Mouse (Mus musculus) limb, embryonic 11.5 days (tissue): ENCODE measurements at regions not wholly inside any gene's neighbourhood (a gene's known extent, or its start where the extent isn't known, plus 50 kb on each side); places are given as distances from the start of the nearest gene placed in this dataset.

Experiments
- ATAC-seq: fragments of 200-750 bp; cut with Nextera tagmentation; 2 replicates; pipeline ENCODE4 v1.8.0; 2017; ENCODE audit warnings: low read depth; ENCODE audit not compliant: insufficient number of reproducible peaks, low FRiP score, low TSS enrichment
- DNase-seq: peaks from one replicate; pipeline ENCODE4 v3.0.0-alpha.2; 2015; ENCODE audit warnings: low spot score
- H3K27ac ChIP-seq: fragments of 300-500 bp; sonication (generic); replicated peaks from 2 replicates; pipeline ENCODE4 v1.5.1; 2014; ENCODE audit warnings: low read depth, mild to moderate bottlenecking, low read length
- H3K27me3 ChIP-seq: fragments of 300-500 bp; sonication (generic); 2 replicates; pipeline ENCODE4 v1.6.1; 2014; ENCODE audit warnings: mild to moderate bottlenecking, low read length, mixed read lengths; ENCODE audit not compliant: control insufficient read depth, insufficient read depth
- H3K36me3 ChIP-seq: fragments of 300-500 bp; sonication (generic); 2 replicates; pipeline ENCODE4 v1.6.1; 2014; ENCODE audit warnings: mild to moderate bottlenecking, low read length, moderate library complexity, mixed read lengths; ENCODE audit not compliant: control insufficient read depth, insufficient read depth
- H3K4me1 ChIP-seq: fragments of 300-500 bp; sonication (generic); 2 replicates; pipeline ENCODE4 v1.6.1; 2014; ENCODE audit warnings: low read length, mixed read lengths; ENCODE audit not compliant: control insufficient read depth, insufficient read depth
- H3K4me2 ChIP-seq: fragments of 300-500 bp; sonication (generic); 2 replicates; pipeline ENCODE4 v1.6.1; 2014; ENCODE audit warnings: low read depth, mild to moderate bottlenecking, moderate library complexity; ENCODE audit not compliant: severe bottlenecking
- H3K4me3 ChIP-seq: fragments of 300-500 bp; sonication (generic); 2 replicates; pipeline ENCODE4 v1.5.1; 2014; ENCODE audit warnings: low read depth, low read length
- H3K9ac ChIP-seq: fragments of 300-500 bp; sonication (generic); 2 replicates; pipeline ENCODE4 v1.6.1; 2014; ENCODE audit warnings: mild to moderate bottlenecking, low read length
- H3K9me3 ChIP-seq: fragments of 300-500 bp; sonication (generic); 2 replicates; pipeline ENCODE4 v1.6.1; 2016; ENCODE audit warnings: low read length; ENCODE audit not compliant: control insufficient read depth
- WGBS: fragments of 180-500 bp; shearing (Covaris S2); extraction: QIAGEN DNeasy Blood & Tissue Kit; methylation state at CpG from one replicate; pipeline ENCODE4 v1.1.7; 2014; 5-methylcytosine and 5-hydroxymethylcytosine counted together

DNA sequence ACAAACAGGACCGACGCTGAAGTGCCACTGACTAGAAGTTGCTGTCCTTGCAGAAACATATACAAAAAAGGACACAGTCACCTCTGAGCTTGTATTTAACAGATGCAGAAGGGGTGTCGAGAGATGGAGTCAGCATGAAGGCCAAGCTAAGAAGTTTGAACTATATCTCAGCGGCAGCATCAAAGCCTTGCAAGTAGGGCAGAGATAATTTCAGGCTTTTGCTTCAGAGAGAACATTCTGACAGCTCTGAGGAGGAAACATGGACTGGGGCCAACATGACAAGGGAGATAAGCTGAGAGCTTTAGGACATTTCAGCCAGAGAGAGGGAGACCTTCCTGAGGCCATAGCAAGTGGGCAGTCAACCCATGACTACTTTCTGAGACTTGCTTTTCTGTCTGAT is 856.7 kb downstream of the Epha4 start:
- ATAC-seq (no peak), DNase-seq (no peak)
- Histone ChIP-seq H3K9me3 (no peaks in the 10 kb centered on the region), H3K9ac (no peak overlapping the region), H3K36me3 (no peaks in the 10 kb centered on the region), H3K4me2 (no peak overlapping the region), H3K27me3 (no peaks in the 10 kb centered on the region), H3K4me3 (no peak overlapping the region), H3K4me1 (no peaks in the 10 kb centered on the region), H3K27ac (no peak overlapping the region)
- 88% methylated on average over 4 of the region's 4 CpGs for WGBS

DNA sequence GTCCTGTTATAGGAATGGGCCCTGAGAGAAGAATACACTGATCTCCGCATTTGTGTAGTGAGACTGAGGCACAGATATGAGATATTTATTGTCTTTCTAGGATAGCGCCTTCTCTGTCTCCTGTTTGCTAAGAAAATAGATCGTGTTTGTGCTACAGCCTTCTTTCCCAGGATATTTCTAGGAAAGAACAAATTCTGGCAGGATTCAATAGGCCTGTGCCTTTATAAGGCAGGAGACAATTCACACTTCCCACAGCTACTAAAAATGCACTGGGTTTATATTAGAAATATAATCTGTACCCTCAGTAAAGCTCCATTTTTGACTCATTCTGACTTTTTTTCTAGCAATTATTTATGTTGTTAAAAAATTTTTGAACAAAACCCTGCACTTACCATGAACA is 854.7 kb downstream of the Epha4 start:
- Histone ChIP-seq H3K27ac (no peak overlapping the region), H3K4me2 (no peak overlapping the region), H3K4me3 (no peak overlapping the region), H3K27me3 (no peaks in the 10 kb centered on the region), H3K9me3 (no peaks in the 10 kb centered on the region), H3K36me3 (no peaks in the 10 kb centered on the region), H3K9ac (no peak overlapping the region), H3K4me1 (no peaks in the 10 kb centered on the region)
- DNase-seq (no peak), ATAC-seq (no peak)
- 95% methylated on average over 3 of the region's 3 CpGs for WGBS

DNA sequence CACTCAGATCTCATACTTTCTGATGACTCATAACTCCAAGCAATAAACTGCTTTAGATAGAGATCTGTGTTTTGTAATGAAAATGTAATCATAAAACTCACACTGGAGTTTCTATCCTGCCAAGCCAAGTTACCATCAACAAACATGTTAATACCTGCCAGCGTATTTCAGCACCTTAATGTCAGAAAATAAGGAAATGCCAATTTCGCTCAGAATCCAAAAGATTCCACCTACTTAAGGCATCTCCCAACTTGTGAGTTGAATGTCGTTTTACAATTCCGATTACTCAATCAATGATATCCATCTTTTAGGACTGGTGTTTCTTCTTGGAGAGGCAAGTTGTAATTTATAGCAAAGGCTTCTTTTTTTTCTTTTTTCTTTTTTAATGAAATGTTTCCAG is 850.5 kb downstream of the Epha4 start:
- DNase-seq (no peak), ATAC-seq (no peak)
- no peaks in the 10 kb centered on the region for H3K4me1 ChIP-seq
- H3K36me3 ChIP-seq = no peaks in the 10 kb centered on the region
- H3K27me3 ChIP-seq = no peaks in the 10 kb centered on the region
- WGBS = 89% methylated on average over 4 of the region's 4 CpGs
- no peak overlapping the region for H3K27ac ChIP-seq
- no peak overlapping the region for H3K9ac ChIP-seq
- no peaks in the 10 kb centered on the region for H3K9me3 ChIP-seq
- no peak overlapping the region for H3K4me3 ChIP-seq
- H3K4me2 ChIP-seq = no peak overlapping the region

DNA sequence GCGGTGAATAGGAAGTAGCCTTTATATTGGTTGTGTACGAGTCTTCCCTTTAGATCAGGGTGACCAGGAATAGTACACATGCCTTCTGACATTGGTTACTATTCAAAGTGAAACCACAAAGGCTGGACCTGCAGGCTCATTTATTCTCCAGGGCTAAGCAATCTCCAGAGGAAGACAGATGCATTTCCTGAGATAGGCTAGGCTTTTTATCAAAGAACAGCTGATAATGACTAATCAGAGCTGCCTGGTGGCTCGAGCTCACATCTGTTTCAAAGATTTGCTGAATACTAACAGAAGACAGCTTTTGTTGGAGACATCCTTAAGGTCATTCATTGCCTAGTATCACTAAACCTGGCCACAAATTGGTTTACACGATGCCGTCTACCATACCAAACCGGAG is 838.1 kb downstream of the Epha4 start:
- Histone ChIP-seq H3K36me3 (no peaks in the 10 kb centered on the region), H3K27ac (no peak overlapping the region), H3K27me3 (no peaks in the 10 kb centered on the region), H3K9me3 (no peaks in the 10 kb centered on the region), H3K4me3 (no peak overlapping the region), H3K4me1 (no peaks in the 10 kb centered on the region), H3K9ac (no peak overlapping the region), H3K4me2 (no peak overlapping the region)
- WGBS = 62% methylated on average over 6 of the region's 6 CpGs
- DNase-seq (no peak), ATAC-seq (no peak)

DNA sequence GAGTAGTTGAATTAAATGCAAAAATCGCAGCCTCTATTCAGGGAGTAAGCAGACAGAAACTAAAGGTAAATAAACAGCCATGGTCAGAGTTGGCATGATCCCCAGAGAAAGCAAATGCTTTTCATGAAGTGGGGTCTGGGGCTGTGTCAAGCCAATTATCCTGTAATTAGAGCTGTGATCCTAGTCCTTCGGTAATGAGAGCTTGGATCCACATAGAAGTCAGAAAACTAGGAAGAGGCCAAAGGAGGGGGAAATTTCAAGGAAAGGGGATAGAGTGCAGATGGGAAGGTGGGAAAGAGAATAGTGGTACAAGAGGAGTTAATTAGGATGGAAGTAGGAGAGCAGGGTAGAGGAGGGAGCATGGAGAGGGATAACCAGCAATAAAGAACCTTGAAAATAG is 809.3 kb downstream of the Epha4 start:
- Histone ChIP-seq H3K27me3 (no peaks in the 10 kb centered on the region), H3K36me3 (no peaks in the 10 kb centered on the region), H3K27ac (no peak overlapping the region), H3K9me3 (no peaks in the 10 kb centered on the region), H3K9ac (no peak overlapping the region), H3K4me3 (no peak overlapping the region), H3K4me2 (no peak overlapping the region), H3K4me1 (no peaks in the 10 kb centered on the region)
- WGBS = 65% methylated on average over 2 of the region's 2 CpGs
- ATAC-seq (no peak), DNase-seq (no peak)

DNA sequence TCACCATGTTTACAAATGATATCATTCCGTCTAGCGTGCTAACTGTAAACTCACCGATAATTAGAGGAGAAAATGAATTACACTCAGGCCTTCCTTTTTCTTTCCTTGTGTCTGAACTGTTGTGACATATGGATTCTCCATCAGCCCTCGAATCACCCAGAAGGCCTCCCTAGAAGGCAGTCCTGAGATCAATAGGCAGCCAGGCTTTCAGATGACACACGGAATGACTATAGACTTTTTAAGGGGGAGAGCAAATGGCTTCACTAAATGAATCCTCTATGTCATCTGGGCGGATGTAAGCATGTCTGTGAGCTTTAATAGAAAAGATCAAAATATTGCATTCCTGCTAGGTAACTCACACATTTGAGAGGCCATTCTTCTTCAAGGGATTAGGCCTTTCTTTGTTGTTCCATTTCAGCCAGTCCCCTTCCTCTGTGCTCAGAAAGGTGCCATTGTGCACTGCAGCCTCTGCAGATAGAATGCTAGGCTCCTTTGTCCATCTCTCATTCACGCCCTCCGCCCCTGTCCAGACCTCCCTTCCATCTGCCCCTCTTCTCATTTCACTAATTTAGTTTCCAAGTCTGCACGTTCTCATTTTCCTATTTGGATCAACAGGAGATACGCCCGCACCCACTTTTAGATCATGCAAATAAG is 797.1 kb downstream of the Epha4 start:
- no peak overlapping the region for H3K4me3 ChIP-seq
- ATAC-seq (no peak), DNase-seq (no peak)
- H3K27ac ChIP-seq = no peak overlapping the region
- no peaks in the 10 kb centered on the region for H3K36me3 ChIP-seq
- H3K9ac ChIP-seq = no peak overlapping the region
- no peaks in the 10 kb centered on the region for H3K9me3 ChIP-seq
- WGBS = 70% methylated on average over 11 of the region's 11 CpGs
- H3K27me3 ChIP-seq = no peaks in the 10 kb centered on the region
- no peaks in the 10 kb centered on the region for H3K4me1 ChIP-seq
- no peak overlapping the region for H3K4me2 ChIP-seq

DNA sequence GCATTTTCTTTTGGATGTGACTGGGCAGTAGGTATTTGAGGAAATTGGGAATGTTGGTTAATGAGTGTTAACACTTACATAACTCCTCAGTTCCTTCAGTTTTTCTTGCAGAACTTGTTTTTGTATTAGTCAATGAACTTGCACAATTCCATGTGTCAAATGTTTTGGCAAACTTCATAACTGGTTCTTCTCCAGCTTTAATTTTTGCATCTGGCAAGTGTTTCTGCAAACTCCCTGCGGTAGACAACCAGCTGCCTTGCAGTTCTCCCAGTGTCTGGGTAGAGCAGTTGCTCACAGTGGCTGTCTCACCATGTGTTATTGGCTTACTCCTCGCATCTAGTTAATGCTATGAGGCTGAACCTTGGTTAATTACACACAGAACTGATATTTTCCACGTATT is 790.4 kb downstream of the Epha4 start:
- H3K4me3 ChIP-seq = no peak overlapping the region
- H3K9ac ChIP-seq = no peak overlapping the region
- no peak overlapping the region for H3K4me2 ChIP-seq
- ATAC-seq (no peak), DNase-seq (no peak)
- H3K4me1 ChIP-seq = no peaks in the 10 kb centered on the region
- no peak overlapping the region for H3K27ac ChIP-seq
- no peaks in the 10 kb centered on the region for H3K36me3 ChIP-seq
- 71% methylated on average over 3 of the region's 3 CpGs for WGBS
- no peaks in the 10 kb centered on the region for H3K27me3 ChIP-seq
- no peaks in the 10 kb centered on the region for H3K9me3 ChIP-seq

DNA sequence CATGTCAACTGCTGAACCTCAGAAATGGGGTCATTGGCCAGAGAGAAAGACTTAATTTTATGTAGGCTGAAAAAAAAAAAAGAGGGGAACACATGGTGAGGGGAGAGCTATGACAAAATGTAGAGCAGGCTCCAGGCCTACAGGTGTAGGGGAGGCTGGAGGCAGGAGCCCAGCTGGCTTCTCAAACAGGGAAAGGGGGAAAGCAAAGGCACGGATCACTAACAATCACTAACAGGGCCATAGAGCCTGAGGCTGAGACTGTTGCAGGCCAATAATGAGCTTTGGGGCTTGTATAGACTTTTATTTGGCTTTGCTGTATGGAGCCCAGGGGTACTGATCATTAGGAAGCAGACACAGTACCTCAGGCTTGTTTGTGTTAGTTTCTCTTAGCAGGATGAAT is 777.9 kb downstream of the Epha4 start:
- H3K9me3 ChIP-seq = no peaks in the 10 kb centered on the region
- H3K4me3 ChIP-seq = no peak overlapping the region
- no peaks in the 10 kb centered on the region for H3K36me3 ChIP-seq
- ATAC-seq (no peak), DNase-seq (peak; percentile 42)
- 0 out of 2 replicates have a peak, but pooled peaks cover 2% of the 10 kb centered on the region for H3K4me1 ChIP-seq
- 21% methylated on average over 1 of the region's 1 CpGs for WGBS
- H3K27me3 ChIP-seq = no peaks in the 10 kb centered on the region
- H3K27ac ChIP-seq = no peak overlapping the region
- H3K4me2 ChIP-seq = no peak overlapping the region
- H3K9ac ChIP-seq = no peak overlapping the region

DNA sequence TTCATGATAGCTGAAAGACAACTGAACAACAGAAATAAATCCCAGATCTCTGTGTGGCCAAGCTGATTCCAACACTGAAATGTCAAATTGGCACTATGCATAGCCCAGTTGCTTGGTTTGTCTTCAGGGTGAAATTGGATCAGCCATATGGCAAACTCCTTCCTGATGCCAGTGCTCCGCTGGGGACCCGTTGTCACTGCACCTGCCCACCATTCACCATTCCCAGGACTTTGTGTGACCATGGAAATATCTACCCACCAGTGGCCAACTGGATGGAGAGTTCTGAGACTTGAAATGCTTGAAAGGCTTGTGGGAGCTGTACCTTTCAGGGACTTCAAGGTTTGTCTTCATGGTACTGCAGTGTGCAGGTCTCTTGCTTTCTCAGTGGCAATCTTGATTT is 777.2 kb downstream of the Epha4 start:
- no peak overlapping the region for H3K9ac ChIP-seq
- ATAC-seq (no peak), DNase-seq (no peak)
- no peak overlapping the region for H3K4me2 ChIP-seq
- no peak overlapping the region for H3K27ac ChIP-seq
- WGBS = 86% methylated on average over 2 of the region's 2 CpGs
- H3K4me3 ChIP-seq = no peak overlapping the region
- no peaks in the 10 kb centered on the region for H3K36me3 ChIP-seq
- H3K4me1 ChIP-seq = 0 out of 2 replicates have a peak, but pooled peaks cover 2% of the 10 kb centered on the region
- no peaks in the 10 kb centered on the region for H3K27me3 ChIP-seq
- no peaks in the 10 kb centered on the region for H3K9me3 ChIP-seq
